Mouse (Mus musculus) liver (tissue): Measurements from ENCODE around the gene Stat5a.

Source experiments
- DNase-seq: peaks from one replicate; pipeline ENCODE4 v3.0.0-alpha.2; 2020; ENCODE audit warnings: mixed read lengths

Stat5a gene

DNA sequence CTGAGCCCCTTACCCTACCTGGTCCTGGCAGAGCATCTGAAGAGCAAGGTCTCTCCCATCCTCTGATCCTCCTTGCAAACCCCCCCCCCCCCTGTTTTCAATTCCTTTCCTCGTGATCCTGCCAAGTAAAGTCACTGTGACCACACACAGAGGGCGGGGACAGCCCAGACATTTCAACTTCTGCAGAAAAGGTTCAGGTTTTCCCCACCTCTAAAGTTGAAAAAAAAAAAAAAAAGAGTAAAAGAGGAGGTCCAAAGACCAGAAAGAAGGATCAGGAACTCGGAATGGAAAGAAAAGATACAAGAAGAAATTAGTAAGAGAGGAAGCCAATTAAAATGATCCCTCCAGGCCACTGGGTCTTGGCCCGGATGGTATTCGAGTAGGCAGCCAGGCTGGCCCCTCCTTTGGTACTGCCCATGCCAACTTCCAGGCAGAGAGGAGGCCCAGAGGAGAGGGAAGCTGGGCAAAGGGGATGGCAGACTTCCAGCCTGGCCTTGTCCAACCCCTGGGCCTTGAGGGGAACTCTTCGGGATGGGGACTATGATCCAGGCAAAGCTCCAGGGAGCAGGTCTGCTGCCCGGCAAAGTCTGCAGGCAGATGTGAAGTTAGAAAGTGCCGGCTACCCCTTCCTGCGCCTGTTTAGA, at the start of gene Stat5a:
TSS of gene Stat5a (plus strand) at position 417 of the 644 bp plus-strand sequence.
- DNase-seq, result no peak

DNA sequence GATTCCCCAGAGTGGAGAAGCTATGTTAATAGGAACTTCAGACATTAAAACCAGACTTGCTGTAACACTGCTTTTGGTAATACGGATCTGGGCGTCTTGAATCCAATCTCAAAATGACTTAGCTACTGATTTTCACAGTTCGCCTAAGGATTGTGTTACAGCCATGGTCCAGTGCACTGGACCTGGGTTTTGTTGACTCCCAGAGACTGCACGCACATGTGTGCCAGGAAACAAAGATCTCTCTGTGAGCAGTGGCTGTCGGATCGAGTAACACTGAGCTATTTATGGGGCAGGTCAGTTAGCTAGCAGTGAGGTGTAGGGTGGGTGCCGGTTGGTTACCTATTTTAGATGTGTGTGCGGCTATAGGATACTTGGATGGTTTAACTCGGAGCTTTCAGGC, 48.6 kb upstream of the Stat5a start:
- DNase-seq, result no peak

DNA sequence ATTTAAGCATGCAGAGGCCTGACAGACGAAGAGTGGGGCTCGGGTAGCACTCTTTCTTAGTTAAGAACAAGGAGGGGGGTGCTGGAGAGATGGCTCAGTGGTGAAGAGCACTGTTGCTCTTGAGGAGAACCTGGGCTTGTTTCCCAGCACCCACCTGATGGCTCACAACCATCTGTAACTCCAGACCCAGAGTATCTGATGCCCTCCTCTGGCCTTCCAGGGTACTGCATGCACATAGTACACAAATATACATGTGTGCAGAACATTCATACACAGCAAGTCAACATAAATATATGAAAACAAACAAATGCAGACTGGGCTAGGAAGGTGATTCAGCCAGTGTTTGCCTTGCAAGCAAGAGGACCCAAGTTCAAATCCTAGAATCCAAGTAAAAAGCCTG, 48.0 kb upstream of the Stat5a start:
- DNase-seq, result no peak

DNA sequence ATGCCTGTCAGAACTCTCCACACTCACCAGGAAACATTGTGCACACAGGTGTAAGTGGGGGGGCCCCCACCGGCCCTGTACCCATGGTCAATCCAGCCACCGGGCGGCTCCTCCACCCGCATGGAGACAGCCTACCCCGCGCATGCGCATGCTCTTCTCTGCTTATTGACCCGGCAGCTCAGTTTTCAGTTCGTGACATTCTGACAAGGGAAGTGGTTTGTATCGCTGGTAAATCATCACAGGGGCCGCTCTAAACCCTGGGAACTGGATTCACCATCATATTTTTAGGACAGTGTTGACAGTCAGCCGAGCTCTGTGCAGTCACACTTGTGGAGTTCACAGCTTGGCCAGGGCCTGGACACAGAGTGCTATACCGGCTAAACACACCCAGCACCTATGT, 44.7 kb upstream of the Stat5a start:
- peak; percentile 83 for DNase-seq

DNA sequence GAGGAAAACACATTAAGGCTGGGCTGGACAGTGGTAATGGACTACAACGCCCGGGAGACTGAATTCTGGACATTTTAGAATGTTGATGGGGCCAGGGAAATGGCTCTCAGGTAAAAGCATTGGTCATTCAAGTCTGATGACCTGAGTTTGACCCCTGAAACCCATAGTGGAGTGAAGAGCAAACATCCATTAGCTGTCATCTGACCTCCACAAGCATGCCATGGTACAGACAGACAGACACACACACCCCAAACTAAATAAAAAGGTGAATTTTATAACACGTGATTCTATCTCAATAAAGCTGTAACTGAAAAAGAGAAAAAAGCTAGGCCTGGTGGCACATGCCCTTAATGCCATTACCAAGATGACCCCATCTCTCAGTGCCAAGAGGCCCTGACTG, 42.8 kb upstream of the Stat5a start:
- no peak for DNase-seq

DNA sequence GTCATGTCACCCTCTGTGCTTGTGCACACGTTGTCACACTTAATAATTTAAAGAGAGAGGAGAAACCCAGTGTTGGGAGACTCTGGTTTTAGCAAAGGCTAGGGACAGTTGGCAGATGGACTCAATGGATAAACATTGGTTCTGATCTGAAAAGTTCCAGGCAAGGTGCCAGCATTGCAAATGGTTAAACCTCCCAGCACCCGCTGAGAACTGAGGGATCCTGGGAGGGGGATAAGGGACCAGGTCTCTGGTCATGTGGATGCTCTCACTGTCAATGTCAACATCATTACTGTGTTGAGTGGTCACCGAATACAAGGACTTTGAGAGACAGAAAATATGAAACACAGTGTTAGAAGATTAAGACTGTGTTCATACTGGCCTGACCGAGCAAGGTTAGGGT, 42.4 kb upstream of the Stat5a start:
- no peak for DNase-seq

DNA sequence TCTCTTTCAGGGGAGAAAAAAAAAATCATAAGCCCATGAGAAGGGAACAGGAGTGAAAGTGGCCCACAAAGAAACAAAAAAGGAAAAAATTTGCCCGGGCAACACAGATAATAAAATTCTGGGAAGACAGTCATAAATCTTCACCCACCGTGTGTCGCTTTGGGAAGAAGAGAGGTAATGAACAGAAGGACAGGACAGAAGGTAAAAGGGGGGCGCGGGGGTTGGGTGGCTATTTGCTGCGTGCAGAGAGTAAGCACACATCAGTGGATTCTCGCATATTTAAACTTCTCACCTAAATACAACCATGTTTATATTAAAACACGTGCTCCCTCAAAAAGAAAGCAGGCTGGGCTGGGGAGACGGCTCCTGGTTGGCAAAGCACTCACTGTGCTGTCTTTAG, 41.8 kb upstream of the Stat5a start:
- DNase-seq, result no peak

DNA sequence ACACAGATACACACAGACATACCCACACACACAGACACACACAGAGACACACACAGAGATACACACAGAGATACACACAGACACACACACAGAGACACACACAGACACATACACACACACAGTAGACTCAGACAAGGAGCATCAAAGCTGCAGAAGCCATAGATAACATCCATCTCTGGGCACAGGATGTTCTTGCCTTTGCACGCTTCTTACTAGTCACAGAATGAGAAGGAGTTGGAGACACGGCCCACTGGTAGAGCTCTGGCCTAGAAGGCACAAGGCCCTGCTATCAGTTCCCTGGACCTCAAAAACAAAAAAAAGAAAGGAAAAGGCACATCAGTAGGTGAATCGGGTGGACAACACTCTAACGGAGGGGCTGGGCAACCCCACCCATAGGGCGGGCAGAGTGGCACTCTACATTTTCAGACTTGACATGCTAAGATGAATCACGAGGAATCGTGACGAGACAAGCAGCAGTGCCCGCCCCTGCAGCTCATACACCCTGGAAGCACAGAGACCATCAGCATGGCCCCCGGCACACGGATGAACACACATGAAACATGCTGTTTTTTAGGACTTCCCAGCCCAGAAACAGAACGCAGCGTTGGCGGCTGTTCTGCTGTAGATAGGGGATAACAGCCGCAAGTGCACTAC, 40.7 kb upstream of the Stat5a start:
- peak; percentile 32 for DNase-seq

DNA sequence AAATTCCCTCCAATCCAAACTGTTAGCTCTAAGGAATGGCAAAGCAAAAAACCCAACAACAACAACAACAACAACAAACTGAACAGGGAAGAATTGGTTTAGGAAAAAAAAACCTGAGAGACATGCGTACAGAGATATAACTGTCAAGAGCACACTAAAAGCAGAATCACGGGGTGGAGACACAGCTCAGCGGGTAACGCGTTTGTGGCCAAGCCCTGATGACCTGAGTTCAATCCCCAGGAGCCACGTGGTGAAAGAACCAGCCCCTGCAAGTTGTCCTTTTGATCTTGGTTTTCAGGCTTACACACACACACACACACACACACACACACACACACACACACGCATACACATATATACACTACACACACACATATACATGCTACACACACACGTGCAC, 40.1 kb upstream of the Stat5a start:
- peak; percentile 36 for DNase-seq

DNA sequence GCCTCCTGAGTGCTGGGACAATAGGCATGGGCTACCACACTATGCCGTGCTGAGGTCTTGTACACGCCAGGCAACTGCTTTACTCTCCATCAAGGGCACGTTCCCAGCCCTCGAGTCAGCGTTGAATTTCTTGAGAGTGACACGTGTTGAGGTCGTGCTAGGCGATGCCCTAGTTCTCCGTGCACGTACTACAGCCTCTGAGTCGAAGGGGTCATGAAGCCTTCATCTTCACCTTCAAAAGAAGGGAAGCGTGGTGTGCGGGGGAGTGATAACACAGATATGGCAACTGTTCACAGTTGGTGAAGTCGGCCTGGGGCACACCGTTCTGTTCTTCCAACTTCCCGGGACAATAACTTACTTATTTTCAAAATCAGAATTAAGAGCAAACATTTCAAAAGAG, 39.5 kb upstream of the Stat5a start:
- DNase-seq, result peak; percentile 54

DNA sequence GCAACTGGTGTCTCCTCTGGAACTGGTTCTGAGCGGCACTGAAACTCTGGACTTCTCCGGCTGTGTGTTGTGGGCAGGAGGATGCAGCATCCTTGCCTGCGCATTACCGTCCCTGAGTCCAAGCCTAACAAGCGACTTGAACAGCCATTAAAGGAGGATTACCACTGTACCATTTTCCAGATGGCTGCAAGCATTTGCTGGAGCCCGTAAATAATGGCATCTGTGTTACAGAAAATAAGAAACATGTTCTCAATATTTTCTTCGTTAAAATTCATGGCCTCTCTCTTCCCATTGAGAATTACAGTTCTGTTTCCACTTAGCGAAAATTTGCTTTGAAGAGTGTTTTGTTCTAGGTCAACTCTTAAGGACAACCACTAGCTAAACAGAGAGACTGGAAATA, 39.1 kb upstream of the Stat5a start:
- no peak for DNase-seq

DNA sequence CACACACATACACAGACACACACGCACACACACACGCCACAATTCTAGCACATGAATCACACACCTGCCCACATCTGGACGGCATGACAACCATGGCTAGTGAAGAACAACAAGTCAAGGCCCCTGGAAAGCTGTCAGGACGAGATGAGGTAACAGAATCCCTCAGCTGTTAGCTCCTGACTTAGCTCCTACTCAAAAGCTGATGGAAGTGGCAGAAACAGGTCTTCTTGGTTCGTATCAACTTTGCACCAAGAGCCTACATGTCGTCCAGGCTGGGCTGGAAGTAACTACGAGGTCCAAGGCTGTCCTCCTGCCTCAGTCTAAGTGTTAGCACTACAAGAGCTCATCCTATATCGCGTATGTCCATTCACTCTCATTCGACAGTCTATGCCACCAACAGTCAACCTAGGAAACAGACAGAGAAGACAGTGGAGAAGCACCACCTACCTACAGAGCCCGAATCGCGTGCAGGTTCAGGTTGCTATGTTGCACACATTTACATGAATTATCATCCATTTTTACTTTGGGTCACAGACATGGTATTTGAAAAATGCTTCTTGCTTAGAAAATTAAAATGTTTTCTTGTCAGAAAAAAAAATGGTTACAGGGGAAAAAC, 37.4 kb upstream of the Stat5a start:
- DNase-seq, result no peak

DNA sequence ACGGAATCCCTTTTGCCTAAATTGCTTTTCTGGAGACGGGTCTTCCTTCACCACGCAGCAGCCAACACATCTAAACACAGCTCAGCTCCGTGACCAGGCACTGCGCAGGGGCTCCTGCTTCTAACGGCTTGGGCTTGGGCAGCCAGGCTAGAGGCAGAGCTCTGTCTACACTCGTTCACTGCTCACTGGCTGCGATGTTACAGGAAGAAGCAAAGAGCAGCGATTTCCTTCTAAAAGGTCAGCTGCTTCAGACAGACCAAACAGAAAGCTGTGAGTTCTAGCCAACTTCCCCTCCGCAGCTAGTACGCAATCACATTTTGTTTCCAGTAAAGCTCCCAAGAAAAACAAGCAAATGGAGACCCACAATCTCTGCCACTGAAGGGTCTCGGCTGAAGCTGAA, 36.8 kb upstream of the Stat5a start:
- peak; percentile 18 for DNase-seq

DNA sequence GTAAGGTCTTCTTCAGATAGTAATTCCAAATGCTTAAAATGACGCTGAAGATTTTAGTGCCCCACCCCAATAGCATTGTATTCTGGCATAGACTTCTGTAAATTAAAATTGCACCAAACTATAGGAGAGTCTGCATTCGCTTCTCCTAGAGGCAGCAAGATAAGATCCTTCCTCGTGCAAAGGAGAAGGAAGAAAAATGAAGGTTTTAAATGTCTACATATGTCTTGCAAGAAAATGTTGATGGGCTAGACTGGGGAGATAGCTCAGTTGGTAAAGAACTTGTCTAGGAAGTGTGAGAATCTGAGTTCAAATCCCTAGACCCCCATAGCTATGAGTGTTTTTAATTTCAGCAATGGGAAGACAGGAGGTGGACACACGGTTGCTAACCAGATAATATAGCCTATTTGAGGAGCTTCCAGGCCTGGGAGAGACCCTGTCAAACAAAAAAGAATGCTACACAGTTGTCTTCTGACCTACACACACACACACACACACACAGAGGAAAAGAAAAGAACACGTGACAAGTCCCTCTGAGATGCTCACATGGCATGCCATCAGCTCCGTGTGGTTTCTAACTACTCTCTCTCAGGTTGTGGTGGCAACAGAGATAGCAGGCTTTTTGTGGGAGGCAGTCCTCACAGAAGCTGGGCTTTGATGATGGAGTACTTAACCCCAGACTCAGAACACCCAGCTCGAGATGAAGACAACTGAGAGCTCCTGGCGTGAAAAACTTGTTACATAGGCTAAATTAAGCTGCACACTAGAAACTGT, 35.4 kb upstream of the Stat5a start:
- peak; percentile 22 for DNase-seq

DNA sequence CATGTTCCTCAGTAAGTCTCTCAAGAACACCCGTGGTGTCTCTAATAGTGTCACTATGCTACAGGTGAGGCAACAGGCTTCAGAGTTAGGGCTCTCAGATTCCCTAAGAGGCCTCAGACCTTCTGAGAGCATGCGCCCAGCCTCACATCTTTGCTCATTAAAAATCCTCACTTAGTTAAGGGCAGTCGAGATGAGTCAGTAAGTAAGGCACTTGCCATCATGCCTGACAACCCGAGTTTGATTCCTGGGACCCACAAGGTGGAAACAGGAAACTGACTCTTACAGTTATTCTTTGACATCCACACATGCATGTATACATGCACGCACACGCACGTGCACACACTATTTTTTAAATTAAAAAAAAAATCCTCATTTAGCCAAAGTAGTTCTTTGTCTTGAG, 34.7 kb upstream of the Stat5a start:
- no peak for DNase-seq

DNA sequence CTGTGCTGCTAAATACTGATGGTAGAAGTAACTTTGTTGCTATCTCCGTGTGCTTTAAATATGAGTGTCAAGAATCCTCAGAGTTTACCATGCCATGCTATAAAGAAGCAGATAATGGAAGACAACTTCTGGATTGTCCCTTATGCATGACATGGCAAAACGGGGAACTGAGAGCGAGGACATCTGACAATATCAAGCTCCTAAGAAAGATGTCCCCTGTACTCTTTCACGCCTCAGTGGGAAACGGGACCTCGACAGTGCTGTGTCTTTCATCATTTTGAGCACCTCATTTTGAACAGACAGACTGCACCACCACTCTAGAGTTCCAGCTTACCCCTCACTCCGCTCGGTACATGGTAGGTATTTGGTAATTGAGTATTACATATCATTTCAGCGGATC, 33.7 kb upstream of the Stat5a start:
- no peak for DNase-seq

DNA sequence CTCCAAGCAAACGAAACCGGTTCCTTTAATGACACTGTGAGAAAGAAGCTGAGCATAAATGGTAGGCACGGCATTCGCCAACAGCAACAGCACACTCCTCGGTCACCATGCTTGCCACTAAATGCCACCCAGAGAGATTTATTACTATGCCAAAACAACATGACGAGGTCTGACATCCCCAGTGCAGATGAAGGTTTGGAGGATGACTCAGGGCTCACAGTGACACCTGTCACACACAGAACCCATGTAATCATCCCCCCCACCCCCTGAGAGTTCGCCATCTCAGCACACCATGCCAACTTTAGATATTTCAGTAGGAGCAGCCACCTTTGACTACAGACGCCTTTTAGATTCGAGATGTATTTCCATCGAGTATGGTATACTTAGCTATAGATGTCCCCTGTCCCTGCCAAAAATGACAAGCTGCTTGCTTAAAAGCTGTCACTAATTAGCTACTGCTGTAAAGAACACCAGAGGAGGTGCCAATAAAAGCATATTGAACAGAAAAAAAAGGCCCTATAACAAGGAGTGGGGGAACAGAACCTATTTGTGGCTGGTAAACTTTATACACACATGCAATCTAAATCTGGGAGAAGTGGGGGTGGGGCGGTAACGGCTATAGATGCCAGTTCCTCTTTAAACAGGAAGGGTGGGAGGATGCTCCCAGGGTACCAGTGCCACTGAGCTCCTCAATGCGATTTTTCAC, 32.8 kb upstream of the Stat5a start:
- peak; percentile 44 for DNase-seq

DNA sequence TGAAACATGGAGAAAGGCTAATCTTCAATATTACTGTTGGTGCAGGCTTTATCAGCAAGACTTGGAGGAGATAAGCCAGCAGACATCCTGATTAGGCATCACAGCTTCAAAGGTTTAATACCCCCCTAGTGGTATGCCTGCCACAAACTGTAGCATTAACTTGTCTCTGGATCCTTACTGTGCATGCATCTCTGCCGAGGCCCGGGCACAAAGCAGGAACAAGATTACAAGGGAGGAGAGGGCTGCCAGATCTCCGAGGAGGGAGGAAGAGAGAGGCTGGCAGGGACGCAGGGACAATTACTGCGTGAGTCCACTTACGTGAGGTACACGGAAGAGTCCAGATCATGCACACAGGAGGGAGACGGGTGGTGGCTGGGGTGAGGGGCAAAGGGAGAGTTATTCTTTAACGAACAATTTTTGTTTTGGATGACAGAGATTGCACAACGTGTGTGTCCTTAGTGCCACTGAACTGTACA, 30.4 kb upstream of the Stat5a start:
- DNase-seq, result no peak

DNA sequence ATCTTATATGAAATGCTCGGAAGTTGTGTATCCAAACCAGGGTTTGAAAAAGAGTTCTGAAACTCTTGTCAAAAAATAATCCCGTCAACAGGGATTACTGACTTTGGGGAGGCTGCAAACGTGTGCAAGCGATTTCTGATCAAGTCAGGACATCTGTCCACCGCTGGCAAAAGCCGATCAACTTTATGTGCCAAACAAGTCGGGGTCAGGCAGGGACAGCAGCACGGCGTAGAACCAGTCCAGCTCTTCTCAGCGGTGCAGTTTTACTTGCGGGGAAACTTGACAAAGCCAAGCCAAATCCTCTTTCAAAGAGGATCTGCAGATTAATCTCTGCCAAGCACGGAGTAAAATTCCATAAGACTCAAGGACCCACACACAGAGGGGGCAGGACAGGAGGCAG, 29.5 kb upstream of the Stat5a start:
- DNase-seq, result no peak

DNA sequence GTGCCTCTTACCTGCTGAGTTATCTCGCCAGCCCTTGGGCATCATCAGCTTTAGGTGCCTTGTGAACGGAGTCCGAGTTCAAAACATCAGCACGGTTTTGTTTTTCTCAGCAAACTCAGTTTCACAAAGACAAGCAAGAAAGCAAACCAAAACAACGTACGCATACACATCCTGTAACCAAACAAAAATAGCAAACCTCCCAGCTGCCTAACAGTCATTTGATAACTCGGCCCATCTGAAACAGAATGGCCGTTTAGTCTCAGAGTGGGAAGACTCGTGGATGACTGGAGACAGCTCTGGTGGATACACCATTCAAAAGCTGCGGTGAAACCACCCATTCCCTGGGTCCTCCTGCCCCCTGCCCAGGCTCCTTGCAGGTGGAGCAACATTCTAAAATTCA, 27.8 kb upstream of the Stat5a start:
- DNase-seq, result no peak

DNA sequence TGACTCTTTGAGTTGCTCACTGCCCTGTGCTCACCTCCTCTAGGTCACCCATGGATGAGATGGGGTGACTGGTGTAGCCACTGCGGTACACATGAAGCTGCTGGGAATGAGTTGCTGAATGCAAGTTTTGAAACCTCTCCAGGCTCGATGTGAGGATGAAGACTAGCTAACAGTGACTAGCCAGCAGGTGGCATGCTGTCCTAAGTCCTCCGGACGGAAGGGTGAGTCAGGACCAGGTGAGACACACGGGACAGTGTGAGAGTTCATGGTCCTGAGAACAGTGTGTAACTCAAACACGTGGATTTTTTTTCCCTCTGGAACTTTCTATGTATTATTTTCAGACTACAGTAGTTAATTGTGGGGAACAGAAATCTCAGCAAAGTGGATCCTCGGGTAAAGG, 25.7 kb upstream of the Stat5a start:
- DNase-seq, result no peak

DNA sequence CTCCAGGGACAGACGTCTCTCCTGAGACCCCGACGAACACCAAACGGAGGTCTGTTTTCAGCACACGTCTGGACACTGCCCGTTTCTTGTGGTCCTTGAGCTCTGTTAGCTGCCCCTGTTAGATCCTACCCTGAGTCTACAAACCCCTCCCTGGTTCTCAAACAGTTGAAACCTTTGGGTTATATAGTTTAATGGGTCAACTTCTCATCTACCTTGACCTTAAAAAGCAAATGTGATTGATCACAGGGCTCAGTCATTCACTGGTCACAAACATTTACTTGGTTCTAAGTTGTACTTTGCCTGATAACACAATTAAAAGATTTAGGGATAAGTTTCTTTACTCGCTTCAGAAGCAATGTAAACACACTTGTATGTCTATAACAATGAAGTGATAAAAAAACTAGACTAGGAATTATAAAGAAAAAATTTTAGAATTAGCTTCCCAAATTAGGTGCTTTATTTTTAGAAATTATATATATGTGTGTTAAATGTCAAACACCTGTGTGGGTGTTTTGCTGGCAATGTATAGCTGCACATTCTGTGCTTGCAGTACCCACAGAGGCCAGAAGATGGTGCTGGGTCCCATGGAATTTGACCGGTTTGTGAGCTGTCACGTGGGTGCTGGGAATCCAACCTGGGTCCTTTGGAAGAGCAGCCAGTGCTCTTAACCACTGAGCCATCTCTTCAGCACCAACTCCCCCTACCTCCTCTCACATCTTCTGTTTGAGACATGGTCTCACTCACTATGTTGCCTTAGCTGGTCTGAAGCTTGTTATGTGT, 22.0 kb upstream of the Stat5a start:
- DNase-seq, result no peak
